Mouse (Mus musculus): ENCODE results near the gene Ttpal.

DNA sequence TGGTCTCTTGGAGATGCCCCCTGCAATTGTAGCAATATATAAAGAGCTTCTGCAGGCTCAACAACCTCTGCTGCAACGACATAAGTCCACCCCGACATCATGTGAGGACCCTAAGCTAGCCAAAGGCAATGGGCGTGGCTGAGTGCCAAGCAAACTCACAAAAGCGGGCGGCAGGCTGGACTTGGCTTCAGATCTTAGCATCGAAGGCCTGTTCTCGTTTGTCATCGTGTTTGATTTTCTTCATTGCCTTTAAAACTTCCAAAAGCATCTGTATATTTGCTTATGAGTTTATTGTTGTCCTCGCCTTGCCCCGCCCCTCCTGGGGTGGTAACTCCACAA, 18.1 kb upstream of the Ttpal start:
- TF ChIP-seq CTCF (IDR thresholded peaks at IDR 0.05; ENCODE audit: borderline replicate concordance, insufficient read depth, low read length): no peak
- TF ChIP-seq POLR2A (IDR thresholded peaks at IDR 0.05; ENCODE audit: low read depth, low read length): no peak

All from embryonic fibroblast, embryonic 13.5 days (primary cell).